Mouse (Mus musculus) urinary bladder, postnatal 36 days (tissue): Measurements from ENCODE around the gene Sult1a1.
A peak's percentile ranks its signal among the peaks of the same experiment; 100 is the strongest.

ENCODE experiments used
- DNase-seq, 2 experiments: peaks; one replicate each; pipeline ENCODE4 v3.0.0; 2022; ENCODE audit warnings: low spot score in 2 of 2, mixed read lengths in 1 of 2

Sult1a1 gene

GRCm38 (mm10) chr7:126676207-126676606 is at the start of gene Sult1a1:
TSS of gene Sult1a1 (minus strand) at chr7:126676432.
- DNase-seq = peak; percentile 32 to 69

- DNase-seq = no peak
Observed at GRCm38 (mm10) chr7:126725667-126726066, 49.4 kb upstream of the Sult1a1 start.

DNA sequence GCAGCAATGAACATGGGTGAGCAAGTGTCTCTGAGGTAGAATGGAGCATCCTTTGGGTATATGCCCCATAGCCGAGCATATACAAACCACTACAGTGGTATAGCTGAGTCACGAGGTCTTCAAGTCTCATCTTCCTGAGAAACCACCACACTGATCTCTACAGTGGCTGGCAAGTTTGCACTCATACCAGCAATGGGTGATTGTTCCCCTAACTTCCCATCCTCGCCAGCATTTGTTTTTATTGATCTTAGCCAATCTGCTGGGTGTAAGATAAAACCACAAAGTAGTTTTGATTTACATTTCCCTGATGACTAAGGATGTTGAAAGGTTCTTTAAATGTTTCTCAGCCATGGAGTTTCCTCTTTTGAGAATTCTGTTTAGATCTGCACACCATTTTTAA is 48.8 kb upstream of the Sult1a1 start:
- no peak for DNase-seq

GRCm38 (mm10) chr7:126721635-126722034 is 45.4 kb upstream of the Sult1a1 start:
- no peak for DNase-seq

- no peak for DNase-seq
Observed at GRCm38 (mm10) chr7:126718787-126719337, 42.6 kb upstream of the Sult1a1 start.

DNA sequence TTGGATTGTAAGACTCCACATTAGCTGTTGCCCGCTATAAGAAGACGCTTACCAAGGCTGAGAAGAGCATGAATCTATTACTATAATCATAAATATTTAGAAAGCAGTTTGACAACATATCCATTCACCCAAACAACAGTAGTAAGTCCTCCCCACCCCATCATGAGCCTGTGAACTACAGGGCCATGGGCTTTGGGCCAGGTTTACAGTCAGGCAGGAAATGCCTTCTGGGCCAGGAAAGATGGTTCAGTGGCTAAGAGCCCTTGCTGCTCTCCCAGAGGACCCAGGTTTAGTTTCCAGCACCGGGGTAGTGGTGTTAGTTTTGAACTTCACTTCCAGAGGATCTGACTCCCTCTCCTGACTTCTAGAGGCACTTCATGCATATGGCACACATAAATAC is 41.3 kb upstream of the Sult1a1 start:
- no peak for DNase-seq

- DNase-seq = no peak
Observed at GRCm38 (mm10) chr7:126715679-126716078, 39.4 kb upstream of the Sult1a1 start.

GRCm38 (mm10) chr7:126711910-126712309 is 35.7 kb upstream of the Sult1a1 start:
- no peak for DNase-seq

DNA sequence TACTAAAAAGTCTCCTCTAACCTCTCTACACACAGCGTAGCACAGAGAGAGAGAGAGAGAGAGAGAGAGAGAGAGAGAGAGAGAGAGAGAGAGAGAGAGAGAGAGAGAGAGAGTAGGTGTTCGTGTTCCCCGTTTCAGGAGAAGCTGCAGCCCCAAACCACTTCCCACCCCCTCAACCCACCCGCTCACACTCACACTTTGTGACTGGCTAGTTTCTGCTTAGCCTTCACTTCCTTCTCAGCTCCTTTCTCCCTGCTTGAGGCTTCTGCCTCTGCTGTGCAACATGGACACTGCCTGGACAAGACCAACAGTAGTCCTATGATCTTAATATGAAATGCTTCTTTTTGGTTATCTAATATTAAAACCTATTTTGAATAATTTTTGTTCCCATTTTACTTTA is 34.0 kb upstream of the Sult1a1 start:
- no peak for DNase-seq

GRCm38 (mm10) chr7:126708175-126708952 is 32.1 kb upstream of the Sult1a1 start:
- DNase-seq = no peak

- no peak for DNase-seq
Observed at GRCm38 (mm10) chr7:126707442-126708174, 31.4 kb upstream of the Sult1a1 start, which contains the start of gene Coro1a. TSS of gene Coro1a (minus strand) at chr7:126707787.

- peak; percentile 52 to 68 for DNase-seq
Observed at GRCm38 (mm10) chr7:126704121-126704980, 28.1 kb upstream of the Sult1a1 start.

GRCm38 (mm10) chr7:126703757-126704077 is 27.5 kb upstream of the Sult1a1 start:
- no peak for DNase-seq

DNA sequence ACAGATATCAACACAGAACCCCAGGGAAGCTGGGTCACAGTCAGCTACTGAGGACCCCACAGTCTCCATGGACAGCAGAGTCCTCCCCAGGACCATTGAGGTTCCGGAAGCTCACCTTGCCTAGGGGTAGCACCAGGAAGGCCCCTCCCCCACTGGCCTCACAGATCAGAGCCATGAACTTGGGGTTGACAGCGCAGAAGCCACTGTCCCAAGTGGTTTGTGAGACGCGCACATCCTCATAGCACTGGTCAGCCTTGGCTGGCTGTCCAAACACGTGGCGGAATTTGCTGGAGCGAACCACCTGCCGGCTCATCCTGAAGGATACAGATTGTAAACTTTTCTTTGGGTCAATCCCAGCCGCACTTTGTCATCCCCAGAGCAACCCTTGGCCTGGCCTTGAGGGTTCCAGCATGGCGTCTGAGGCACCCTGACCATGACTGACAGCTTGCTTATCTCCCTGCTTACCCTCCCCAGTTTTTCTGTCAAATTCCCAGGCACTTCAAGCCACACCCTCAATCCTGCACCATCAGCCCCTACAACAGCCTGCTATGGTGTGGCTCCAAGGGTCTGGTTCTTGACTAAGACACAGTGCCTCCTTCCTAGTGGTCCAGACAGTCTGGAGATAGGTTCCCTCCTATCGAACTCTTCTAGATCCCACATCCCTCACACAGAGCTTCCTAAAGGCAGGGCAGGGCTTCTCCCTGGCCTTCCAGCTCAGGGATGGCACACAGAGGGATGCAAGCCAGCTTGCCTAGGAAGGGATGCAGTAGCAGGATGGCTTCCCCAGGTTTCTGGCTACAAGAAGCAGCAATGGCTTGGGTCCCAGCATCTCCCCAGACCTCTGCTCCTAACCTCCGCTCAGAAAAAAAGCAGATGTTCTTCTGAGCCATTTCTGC is 26.9 kb upstream of the Sult1a1 start:
- no peak for DNase-seq

GRCm38 (mm10) chr7:126702358-126702757 is 26.1 kb upstream of the Sult1a1 start:
- DNase-seq = no peak

DNA sequence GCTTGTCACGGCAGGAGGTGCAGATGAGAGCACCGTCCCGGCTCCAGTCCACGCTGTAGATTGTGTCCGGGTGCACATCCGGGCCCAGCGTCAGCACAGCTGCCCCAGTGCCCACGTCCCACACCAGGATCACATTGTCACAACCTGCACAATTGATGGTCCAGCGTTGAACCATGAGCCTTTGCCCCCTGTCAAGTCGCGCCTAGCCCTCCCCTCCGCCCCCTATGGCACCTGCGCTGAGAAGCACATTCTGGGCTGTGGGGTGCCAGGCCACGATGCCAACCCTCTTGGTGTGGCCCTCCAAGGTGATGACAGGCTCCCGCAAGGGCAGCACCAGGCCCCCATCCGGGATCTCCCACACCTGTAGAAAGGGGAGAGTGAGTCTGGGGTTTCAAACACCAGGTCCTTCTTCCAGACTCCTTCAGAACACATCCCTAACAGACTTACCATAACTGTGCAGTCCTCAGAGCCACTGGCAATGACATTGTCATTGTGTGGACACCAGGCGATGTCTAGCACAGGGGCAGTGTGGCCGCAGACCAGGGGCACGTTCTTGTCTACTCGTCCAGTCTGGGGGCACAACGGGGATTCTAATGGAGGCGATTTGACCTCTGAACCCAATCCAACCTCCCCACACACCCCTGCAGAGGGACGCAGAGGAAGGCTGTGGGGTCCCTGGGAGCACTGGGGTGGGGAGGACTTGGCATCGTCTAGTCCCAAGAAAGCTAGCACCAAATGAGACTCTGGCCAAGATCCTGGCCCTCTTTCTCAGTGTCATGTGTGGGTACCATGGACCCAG is 25.5 kb upstream of the Sult1a1 start:
- DNase-seq = no peak

DNA sequence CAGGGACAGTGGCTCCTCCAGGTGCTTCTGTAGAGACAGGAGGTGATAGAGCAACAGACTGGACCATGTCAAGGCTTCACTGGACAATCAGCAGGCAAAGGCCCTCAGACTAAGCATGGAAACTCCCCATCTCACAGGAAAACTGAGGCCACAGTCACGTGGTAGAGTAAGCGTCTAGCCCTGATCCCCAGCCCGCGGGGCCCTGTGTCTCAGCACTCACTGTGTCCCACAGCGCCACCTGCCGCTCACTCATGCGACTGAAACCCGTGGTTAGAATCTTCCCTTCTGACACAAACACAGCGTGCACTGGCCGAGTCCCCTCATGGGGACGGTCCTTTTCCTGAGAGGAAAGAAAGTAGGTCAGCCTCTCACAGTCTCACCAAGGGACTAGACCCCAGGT is 24.8 kb upstream of the Sult1a1 start:
- peak; percentile 78 to 85 for DNase-seq

DNA sequence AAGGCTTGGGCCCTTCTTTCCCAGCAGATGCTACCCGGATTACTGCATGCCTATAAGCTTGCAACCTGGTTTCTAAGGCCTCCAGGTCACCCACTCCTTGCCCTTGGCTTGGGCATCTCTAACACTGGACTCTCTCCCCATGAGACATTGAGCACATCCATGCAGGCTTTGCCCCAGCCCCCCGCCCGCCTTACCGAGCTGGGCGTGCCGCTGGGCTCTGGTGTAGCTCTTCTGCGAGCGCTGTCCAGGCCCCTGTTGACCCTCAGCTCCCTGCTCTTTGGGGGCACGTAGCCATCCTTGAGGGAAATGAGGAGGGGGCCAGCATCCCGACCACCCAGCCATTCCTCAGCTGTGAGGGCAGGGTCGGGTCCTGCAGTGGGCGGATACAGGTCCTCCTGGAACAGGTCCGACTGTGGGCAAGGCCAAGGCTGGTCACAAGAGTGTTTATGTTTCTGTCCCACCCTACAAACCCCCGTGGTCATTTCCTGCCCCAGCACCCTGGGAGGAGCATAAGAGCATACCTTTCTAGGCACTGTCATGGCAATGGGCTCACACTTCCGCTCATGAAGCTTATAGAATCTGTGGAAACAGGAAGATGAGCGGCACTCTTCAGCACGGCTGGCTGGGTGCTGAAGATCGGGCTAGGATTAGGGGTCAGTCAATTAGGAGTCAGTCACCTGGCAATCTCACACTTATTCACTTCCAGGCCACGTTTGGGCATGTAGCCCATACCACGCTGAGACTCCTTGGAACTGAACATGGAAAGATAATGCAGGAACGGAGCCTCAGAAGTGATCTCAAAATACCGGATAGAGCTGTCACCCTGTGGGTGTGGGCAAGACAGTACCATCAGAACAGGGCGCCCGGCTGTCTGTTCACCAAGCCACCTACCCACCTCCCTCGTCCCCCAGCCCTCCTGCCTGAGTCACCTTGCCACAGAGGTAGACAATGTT is 24.1 kb upstream of the Sult1a1 start:
- DNase-seq = no peak

- DNase-seq = no peak
Observed at GRCm38 (mm10) chr7:126697838-126698237, 21.6 kb upstream of the Sult1a1 start.
